In genomic region chr16:57259356-57260083, GRCm38 (mm10) we compare ENCODE assay signal across 34 mouse cellular contexts. TPM values are rescaled to one million over a fixed set of nuclear protein-coding genes. Genes with fewer than 3 reads are reported as not detected.
DNase-seq lines count a peak whose midpoint lies in the region; ATAC-seq lines count a peak whose summit lies in the region.
"Had no signal": no experiment of that assay in that cellular context is flagged by ENCODE, and none has a peak within 500 bp of the region (broad histone marks: within the 10 kb centered on the region; RNA-seq: fewer than 3 reads in every experiment).

No protein-coding gene starts in this region.

- WGBS in intestine, embryonic 16.5 days = 87% methylated on average over 13 of the region's 13 CpGs

- H3K4me2 ChIP-seq in intestine, embryonic 16.5 days (ENCODE audit: low read depth, low read length) = no peak overlapping the region
- H3K4me2 ChIP-seq: embryonic facial prominence, embryonic 13.5 days; hindbrain, embryonic 14.5 days; kidney, embryonic 15.5 days; liver, embryonic 12.5 days; midbrain, embryonic 15.5 days; neural tube, embryonic 13.5 days had no signal

- H3K27ac ChIP-seq in intestine, embryonic 16.5 days (ENCODE audit: low read length) = no peak overlapping the region
- H3K27ac ChIP-seq: embryonic facial prominence, embryonic 13.5 days; forebrain, embryonic 10.5 days; heart, embryonic 10.5 days; hindbrain, embryonic 14.5 days; kidney, embryonic 15.5 days; layer of hippocampus, adult 2 months; liver, embryonic 12.5 days; macrophage; midbrain, embryonic 10.5 days; midbrain, embryonic 15.5 days; neural tube, embryonic 13.5 days had no signal

- H3K9ac ChIP-seq in intestine, embryonic 16.5 days (ENCODE audit: low read depth, low read length) = no peak overlapping the region
- H3K9ac ChIP-seq: embryonic facial prominence, embryonic 13.5 days; hindbrain, embryonic 14.5 days; kidney, embryonic 15.5 days; liver, embryonic 12.5 days; liver, postnatal 0 days; midbrain, embryonic 15.5 days; neural tube, embryonic 13.5 days had no signal

- no peaks in the 10 kb centered on the region for H3K36me3 ChIP-seq in intestine, embryonic 16.5 days (ENCODE audit: control insufficient read depth, insufficient read depth, low read length)
- H3K36me3 ChIP-seq: embryonic facial prominence, embryonic 13.5 days; forebrain, embryonic 10.5 days; kidney, embryonic 15.5 days; liver, embryonic 12.5 days; midbrain, embryonic 10.5 days; midbrain, embryonic 15.5 days; neural tube, embryonic 13.5 days had no signal

- DNase-seq in spleen, postnatal 36 days (ENCODE audit: low spot score in 2 of 2) = peak; percentile 8 to 34
- no peak for DNase-seq in spleen, postnatal 4 days (ENCODE audit: low spot score in 2 of 2)
- no peak for DNase-seq in layer of hippocampus, postnatal 25 days (ENCODE audit: extremely low spot score in 1 of 2, low spot score in 1 of 2)
- DNase-seq: adrenal gland, postnatal 14 days; cerebellum, adult 11 months; cerebellum, adult 9-10 months; heart, postnatal 36 days; kidney, adult 18-20 months; kidney, postnatal 25 days; left cerebral cortex, postnatal 4 days; liver, postnatal 0 days; thymus, postnatal 4 days had no signal

- H3K4me1 ChIP-seq in intestine, embryonic 16.5 days (ENCODE audit: control insufficient read depth, insufficient read depth, low read length) = no peaks in the 10 kb centered on the region
- H3K4me1 ChIP-seq: embryonic facial prominence, embryonic 13.5 days; forebrain, embryonic 10.5 days; heart, embryonic 10.5 days; kidney, embryonic 15.5 days; liver, embryonic 12.5 days; midbrain, embryonic 10.5 days; midbrain, embryonic 15.5 days; neural tube, embryonic 13.5 days had no signal

- peak; percentile 42 to 72; a peak in 2 of 4 replicates for ATAC-seq in hematopoietic stem cell, adult 5-6 weeks (replicated peaks in 1 of 2; ENCODE audit: insufficient read depth in 1 of 2, low FRiP score in 2 of 2, low TSS enrichment in 1 of 2, low read depth in 1 of 2, poor library complexity in 2 of 2, severe bottlenecking in 2 of 2)
- peak; percentile 64 for ATAC-seq in neutrophil, adult 5-6 weeks (ENCODE audit: extremely low read depth, insufficient number of reproducible peaks, low FRiP score, poor library complexity, severe bottlenecking)
- no peak for ATAC-seq in CD4-positive, CD25-positive, alpha-beta regulatory T cell, adult 4 months
- ATAC-seq in intestine, embryonic 16.5 days = no peak
- ATAC-seq: forebrain, embryonic 16.5 days; liver, embryonic 12.5 days; liver, postnatal 0 days; midbrain, embryonic 15.5 days; Patski had no signal

- H3K4me3 ChIP-seq in intestine, embryonic 16.5 days (ENCODE audit: low read length) = no peak overlapping the region
- H3K4me3 ChIP-seq: embryonic facial prominence, embryonic 13.5 days; forebrain, embryonic 10.5 days; heart, embryonic 10.5 days; kidney, embryonic 15.5 days; layer of hippocampus, adult 2 months; liver, embryonic 12.5 days; midbrain, embryonic 10.5 days; midbrain, embryonic 15.5 days; myocyte; neural tube, embryonic 13.5 days had no signal

- H3K27me3 ChIP-seq in intestine, embryonic 16.5 days (replicated peaks; ENCODE audit: control insufficient read depth, insufficient read depth, low read length) = no peaks in the 10 kb centered on the region
- H3K27me3 ChIP-seq: embryonic facial prominence, embryonic 13.5 days; kidney, embryonic 15.5 days; liver, embryonic 12.5 days; midbrain, embryonic 15.5 days; neural tube, embryonic 13.5 days; Patski had no signal

- no peaks in the 10 kb centered on the region for H3K9me3 ChIP-seq in intestine, embryonic 16.5 days (ENCODE audit: control insufficient read depth, low read length)
- H3K9me3 ChIP-seq: embryonic facial prominence, embryonic 13.5 days; kidney, embryonic 15.5 days; liver, embryonic 12.5 days; midbrain, embryonic 10.5 days; midbrain, embryonic 15.5 days; neural tube, embryonic 13.5 days had no signal

RNA-seq across cellular contexts. Expression of gene Tbc1d23, which starts 28.2 kb away (rescaled TPM):
- total RNA-seq in hematopoietic stem cell, adult 5-6 weeks (2017) = 47.8 and 74.7 TPM in 2 replicates
- 153 and 199 TPM in 2 replicates for total RNA-seq in neutrophil, adult 5-6 weeks (2017)
- 10 to 100 TPM; 26.1 to 26.7 TPM for polyA plus RNA-seq in CD4-positive, CD25-positive, alpha-beta regulatory T cell, adult 4 months (2017; shearing (Covaris generic))
- 10 to 100 TPM; 37.6 to 42.0 TPM for total RNA-seq in layer of hippocampus, postnatal 25 days (2021)
- 20.4 and 21.7 TPM in 2 replicates for polyA plus RNA-seq in intestine, embryonic 16.5 days (2015; fragmentation: Nextera tagmentation; extraction: Ambion mirVana)

RNA-seq across cellular contexts. Expression of gene Tmem30c, which starts 33.1 kb away (rescaled TPM):
- not detected in 2 replicates for total RNA-seq in hematopoietic stem cell, adult 5-6 weeks (2017)
- total RNA-seq in neutrophil, adult 5-6 weeks (2017) = 0.37 TPM in 1 of 2 replicates, not detected in the other
- polyA plus RNA-seq in CD4-positive, CD25-positive, alpha-beta regulatory T cell, adult 4 months (2017; shearing (Covaris generic)) = not detected
- under 1 TPM in 1 of 2 experiments, not detected in 1; 0.63 TPM for total RNA-seq in layer of hippocampus, postnatal 25 days (2021)
- polyA plus RNA-seq in intestine, embryonic 16.5 days (2015; fragmentation: Nextera tagmentation; extraction: Ambion mirVana) = not detected in 2 replicates
- total RNA-seq: adrenal gland, postnatal 14 days; gastrocnemius, adult 8-10 months; gastrocnemius, postnatal 4 days; heart, postnatal 36 days had no signal
- polyA plus RNA-seq: C2C12; forebrain, embryonic 10.5 days; heart, embryonic 10.5 days; heart, embryonic 16.5 days; liver, embryonic 12.5 days; liver, postnatal 0 days; macrophage; myocyte; Patski had no signal

Comparison
In these comparisons a context has a peak if more than half of its experiments do, and no peak if none do; other contexts are left out.
1. DNase-seq: peak in spleen, postnatal 36 days (2 of 2); none in spleen, postnatal 4 days (0 of 2) and layer of hippocampus, postnatal 25 days (0 of 2).
2. ATAC-seq: peak in hematopoietic stem cell, adult 5-6 weeks (2 of 2) and neutrophil, adult 5-6 weeks (single experiment); none in CD4-positive, CD25-positive, alpha-beta regulatory T cell, adult 4 months (single experiment) and intestine, embryonic 16.5 days (single experiment).